Mouse (Mus musculus) hindbrain, embryonic 14.5 days (tissue): ENCODE measurements around the gene Gm8237. TPM values are rescaled to one million over a fixed set of nuclear protein-coding genes. Genes with fewer than 3 reads are reported as not detected.
A peak's percentile ranks its signal among the peaks of the same experiment; 100 is the strongest.
"Not testable (repeated sequence)": the region's sequence is repeated elsewhere in the genome, so short reads cannot be mapped to it uniquely, and the experiment has no call there.

Experiments
- ATAC-seq: fragments of 200-750 bp; cut with Nextera tagmentation; 2 replicates; pipeline ENCODE4 v1.8.0; 2017; ENCODE audit warnings: moderate number of reproducible peaks, mild to moderate bottlenecking, moderate TSS enrichment, moderate library complexity; ENCODE audit not compliant: low FRiP score
- DNase-seq: peaks from one replicate; pipeline ENCODE4 v3.0.0-alpha.2; 2015; ENCODE audit warnings: low spot score
- H3K27ac ChIP-seq: fragments of 300-500 bp; sonication (generic); 2 replicates; pipeline ENCODE4 v1.5.1; 2014; ENCODE audit warnings: mild to moderate bottlenecking, moderate library complexity
- H3K27me3 ChIP-seq: fragments of 300-500 bp; sonication (generic); 2 replicates; pipeline ENCODE4 v1.6.1; 2014; ENCODE audit warnings: mild to moderate bottlenecking, low read length, mixed read lengths; ENCODE audit not compliant: control insufficient read depth, insufficient read depth
- H3K36me3 ChIP-seq: fragments of 300-500 bp; sonication (generic); replicated peaks from 2 replicates; pipeline ENCODE4 v1.6.1; 2014; ENCODE audit not compliant: control insufficient read depth, insufficient read depth
- H3K4me1 ChIP-seq: fragments of 300-500 bp; sonication (generic); replicated peaks from 2 replicates; pipeline ENCODE4 v1.6.1; 2014; ENCODE audit warnings: antibody characterized with exemption, low read length, mixed read lengths; ENCODE audit not compliant: control insufficient read depth, insufficient read depth
- H3K4me2 ChIP-seq: fragments of 300-500 bp; sonication (generic); replicated peaks from 2 replicates; pipeline ENCODE4 v1.6.1; 2014; ENCODE audit warnings: mild to moderate bottlenecking, moderate library complexity
- H3K4me3 ChIP-seq: fragments of 300-500 bp; sonication (generic); replicated peaks from 2 replicates; pipeline ENCODE4 v1.5.1; 2014; ENCODE audit warnings: mild to moderate bottlenecking, low read length
- H3K9ac ChIP-seq: fragments of 300-500 bp; sonication (generic); 2 replicates; pipeline ENCODE4 v1.6.1; 2014
- H3K9me3 ChIP-seq: fragments of 300-500 bp; sonication (generic); 2 replicates; pipeline ENCODE4 v1.6.1; 2016; ENCODE audit warnings: low read length; ENCODE audit not compliant: control insufficient read depth
- WGBS: fragments of 180-500 bp; shearing (Covaris S2); extraction: QIAGEN DNeasy Blood & Tissue Kit; methylation state at CpG from one replicate; pipeline ENCODE4 v1.1.7; 2014; 5-methylcytosine and 5-hydroxymethylcytosine counted together
- polyA plus RNA-seq: library from polyadenylated mRNA; unstranded; fragments of >200 nt; fragmentation: Nextera tagmentation; extraction: Ambion mirVana; gene quantifications from 2 replicates; pipeline ENCODE4 v1.2.1, GENCODE M21; 2014

The Gm8237 gene
- polyA plus RNA-seq, result 1.3 and 1.5 TPM in 2 replicates

DNA sequence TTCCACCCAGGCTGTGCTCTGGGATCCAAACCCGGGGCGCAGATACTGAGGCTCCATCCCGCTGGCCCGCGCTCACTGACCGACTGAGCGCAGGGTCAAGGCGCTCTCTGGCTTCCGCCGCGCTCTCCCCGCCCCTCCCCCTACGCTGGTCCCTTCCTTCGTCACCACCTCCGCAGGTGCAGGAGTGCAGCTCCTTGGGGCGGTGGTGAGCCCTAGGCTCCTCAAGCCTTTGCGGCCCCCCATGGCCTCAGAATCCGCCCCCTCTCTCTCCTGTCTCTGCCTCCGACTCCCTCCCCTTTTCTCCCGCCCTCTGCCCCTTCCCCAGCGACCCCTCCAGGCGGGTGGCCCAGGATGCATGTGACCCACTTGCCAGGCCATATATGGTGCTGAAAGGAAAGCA lies at the start of gene Gm8237:
TSS of gene Gm8237 (minus strand) at position 142 of the 400 bp plus-strand sequence.
- not testable (repeated sequence) for H3K4me1 ChIP-seq, H3K9me3 ChIP-seq, H3K27ac ChIP-seq, H3K36me3 ChIP-seq, H3K27me3 ChIP-seq
- peak within 1 kb of the TSS; percentile 72 for H3K4me2 ChIP-seq
- peak within 1 kb of the TSS; percentile 61 for H3K9ac ChIP-seq
- DNase-seq (peak; percentile 21), ATAC-seq (peak; percentile 64; the same call in 1 of the 2 replicates)
- 2% methylated on average over 16 of the region's 22 CpGs for WGBS
- peak within 1 kb of the TSS; percentile 36 for H3K4me3 ChIP-seq

DNA sequence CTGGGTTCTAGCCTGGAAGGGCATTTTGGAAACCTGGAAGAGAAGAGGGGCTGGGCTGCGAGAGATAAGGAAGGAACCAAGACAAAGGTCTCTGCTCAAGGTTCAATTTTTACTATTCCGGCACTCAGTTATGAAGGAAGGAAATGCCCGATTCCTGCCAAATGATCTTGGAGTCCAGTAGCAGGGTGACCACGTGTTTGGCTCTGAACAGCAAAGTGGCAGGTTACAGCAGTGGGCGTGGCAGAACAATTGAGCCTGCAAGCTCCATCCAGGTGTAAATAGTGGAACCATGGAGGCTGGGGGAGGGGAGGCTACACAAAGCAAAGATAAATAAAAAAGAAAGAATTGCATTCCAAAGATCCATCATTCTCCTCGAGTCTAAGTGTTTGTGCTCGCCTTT lies 43.1 kb upstream of the Gm8237 start:
- not testable (repeated sequence) for H3K4me2 ChIP-seq, H3K4me3 ChIP-seq, H3K27me3 ChIP-seq, H3K9me3 ChIP-seq, DNase-seq, H3K9ac ChIP-seq, H3K36me3 ChIP-seq, H3K4me1 ChIP-seq, H3K27ac ChIP-seq, ATAC-seq
- 84% methylated on average over 7 of the region's 7 CpGs for WGBS

DNA sequence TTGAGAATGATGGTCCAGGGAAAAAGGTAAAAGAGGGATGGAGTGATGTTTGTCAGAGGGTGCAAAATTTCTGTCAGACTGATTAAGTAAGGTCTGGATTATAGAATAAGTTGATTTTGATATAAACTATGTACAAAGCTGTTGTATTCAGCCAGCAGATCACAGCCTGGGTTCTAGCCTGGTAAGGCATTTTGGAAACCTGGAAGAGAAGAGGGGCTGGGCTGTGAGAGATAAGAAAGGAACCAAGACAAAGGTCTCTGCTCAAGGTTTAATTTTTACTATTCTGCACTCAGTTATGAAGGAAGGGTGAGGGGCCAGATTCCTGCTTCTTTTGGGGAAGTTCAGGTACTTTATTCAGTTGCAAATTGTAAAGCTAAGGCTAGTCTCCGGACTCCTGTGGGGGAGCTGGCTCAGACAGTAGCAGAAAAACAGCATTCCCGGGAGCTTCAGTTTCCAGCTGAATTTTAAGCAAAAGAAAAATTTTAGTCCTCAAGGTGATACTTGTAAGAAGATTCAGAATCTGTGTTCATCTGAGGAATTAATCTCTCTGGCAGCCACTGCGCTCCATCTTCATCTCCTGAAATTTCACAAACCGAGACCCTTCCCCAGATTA lies 38.3 kb upstream of the Gm8237 start:
- not testable (repeated sequence) for H3K36me3 ChIP-seq, H3K4me2 ChIP-seq, H3K9me3 ChIP-seq, H3K9ac ChIP-seq, H3K4me3 ChIP-seq, H3K27ac ChIP-seq, DNase-seq, H3K4me1 ChIP-seq, ATAC-seq, H3K27me3 ChIP-seq
- WGBS, result 79% methylated on average over 4 of the region's 4 CpGs

DNA sequence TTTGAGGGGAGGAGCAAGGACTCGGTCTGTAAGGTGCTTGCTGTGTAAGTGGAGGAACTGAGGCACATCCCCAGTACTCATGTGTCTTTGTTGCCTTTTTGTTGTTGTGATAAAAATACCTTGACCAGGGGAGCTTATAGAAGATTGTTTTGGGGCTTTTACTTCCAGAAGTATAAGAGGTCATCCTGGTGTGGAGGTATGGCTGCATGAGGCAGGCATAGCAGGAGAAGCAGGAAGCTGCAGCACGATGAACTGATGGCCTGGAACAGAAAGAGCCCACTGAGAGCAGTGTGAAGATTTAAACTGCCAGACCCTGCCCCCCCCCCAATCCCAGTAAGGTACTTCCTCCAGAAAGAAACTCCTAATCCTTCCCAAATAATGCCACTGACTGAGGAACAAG lies 33.5 kb upstream of the Gm8237 start:
- DNase-seq, H3K4me1 ChIP-seq, H3K9me3 ChIP-seq, ATAC-seq, H3K27me3 ChIP-seq, H3K4me3 ChIP-seq, H3K36me3 ChIP-seq, H3K27ac ChIP-seq, H3K4me2 ChIP-seq, H3K9ac ChIP-seq: not testable (repeated sequence)
- 85% methylated on average over 2 of the region's 2 CpGs for WGBS

DNA sequence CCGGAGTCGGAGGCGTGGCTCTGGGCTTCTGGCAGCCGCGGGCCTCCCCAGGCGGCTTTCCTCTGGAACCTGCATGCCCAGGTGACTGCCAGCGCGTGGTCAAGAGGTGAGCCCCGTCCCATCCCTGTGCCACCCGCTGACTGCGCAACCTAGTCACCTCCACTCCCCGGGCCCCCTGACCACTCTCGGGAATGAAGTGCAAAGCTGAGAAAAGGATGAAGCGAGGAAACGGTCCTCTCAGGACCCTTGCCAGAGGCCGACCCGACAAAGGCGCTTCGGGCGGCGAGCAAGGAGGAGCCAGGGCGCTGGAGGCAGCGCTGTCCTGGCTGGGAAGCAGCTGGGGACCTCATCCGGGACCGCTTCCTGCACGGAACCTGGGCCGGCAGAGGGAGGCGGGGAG lies 391 bp downstream of the Gm8237 start:
- 0% methylated on average over 17 of the region's 28 CpGs for WGBS
- H3K4me2 ChIP-seq, result peak overlapping the region; percentile 72
- peak overlapping the region; percentile 61 for H3K9ac ChIP-seq
- H3K27me3 ChIP-seq, DNase-seq, H3K9me3 ChIP-seq, ATAC-seq, H3K4me1 ChIP-seq, H3K36me3 ChIP-seq, H3K27ac ChIP-seq: not testable (repeated sequence)
- peak overlapping the region; percentile 36 for H3K4me3 ChIP-seq

DNA sequence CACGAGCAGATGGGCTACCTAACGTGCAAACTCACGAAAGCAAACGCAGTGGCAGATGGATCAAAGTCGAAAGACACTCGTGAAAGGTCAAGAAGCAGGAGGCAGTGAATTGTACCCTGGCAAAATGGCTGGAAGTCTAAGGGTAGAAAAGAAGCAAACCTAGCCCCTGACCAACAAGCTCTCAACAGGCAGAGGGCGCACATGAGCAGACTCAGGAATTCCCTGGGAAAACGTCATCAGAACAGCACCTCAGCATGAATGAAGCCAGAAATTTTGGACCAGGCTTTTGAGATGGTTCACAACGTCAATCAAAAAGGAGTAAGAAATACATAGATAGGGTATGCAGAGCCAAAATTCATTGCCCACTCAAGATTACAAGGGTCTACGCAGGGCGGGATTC lies 1.0 kb downstream of the Gm8237 start:
- not testable (repeated sequence) for H3K4me3 ChIP-seq
- WGBS, result 7% methylated on average over 5 of the region's 11 CpGs
- peak overlapping the region; percentile 72; the same call in 1 of the 2 replicates for H3K4me2 ChIP-seq

DNA sequence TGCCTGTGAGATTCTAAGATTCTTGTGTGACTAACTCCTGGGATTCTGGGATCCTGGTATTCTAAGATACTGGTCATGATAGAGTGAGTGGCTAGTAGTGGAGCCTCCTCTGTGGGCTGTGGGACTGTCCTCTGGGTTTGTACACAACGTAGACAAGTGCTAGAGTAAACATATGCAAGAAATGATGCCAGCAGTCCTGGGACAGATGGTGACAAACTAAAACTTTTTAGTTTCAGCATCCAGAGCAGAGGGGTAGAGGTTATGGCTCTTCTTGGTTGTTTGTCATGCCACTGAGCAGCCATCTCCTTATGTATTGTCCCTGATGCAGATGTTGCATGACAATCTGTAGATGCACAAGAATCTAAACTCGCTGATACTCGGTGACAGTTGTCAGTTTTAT lies 24.3 kb downstream of the Gm8237 start:
- not testable (repeated sequence) for H3K4me1 ChIP-seq, H3K36me3 ChIP-seq, H3K27me3 ChIP-seq, H3K4me2 ChIP-seq, H3K9ac ChIP-seq, DNase-seq, H3K9me3 ChIP-seq, H3K27ac ChIP-seq, H3K4me3 ChIP-seq, ATAC-seq
- WGBS, result 90% methylated on average over 3 of the region's 3 CpGs

More for the DNA sequence above, 1.0 kb downstream of the Gm8237 start:
- not testable (repeated sequence) for ATAC-seq, H3K9me3 ChIP-seq, H3K9ac ChIP-seq, H3K4me1 ChIP-seq, H3K36me3 ChIP-seq, H3K27me3 ChIP-seq, H3K27ac ChIP-seq
- DNase-seq, result peak; percentile 81

DNA sequence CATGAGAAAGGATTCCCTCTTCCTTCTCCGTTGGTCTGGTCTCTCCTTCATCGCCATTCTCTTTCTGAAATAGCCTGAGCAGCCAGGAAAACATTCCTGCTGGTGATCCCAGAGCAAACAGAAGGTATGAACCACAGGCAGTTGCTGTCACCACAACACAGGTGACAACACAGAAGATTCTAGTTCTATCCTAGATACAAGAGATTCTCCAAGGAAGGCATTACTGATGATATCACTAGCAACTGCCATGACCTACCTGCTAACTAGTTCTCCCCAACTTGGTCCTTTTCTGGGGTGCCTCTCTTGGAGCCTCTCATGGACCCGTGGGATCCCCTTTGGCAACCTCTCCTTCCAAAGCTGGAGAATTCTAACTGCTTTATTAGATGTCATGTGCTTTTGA lies 50.0 kb downstream of the Gm8237 start, which contains the start of gene Gm3424:
TSS of gene Gm3424 (minus strand) at position 101 of the 400 bp plus-strand sequence.
- not testable (repeated sequence) for H3K9ac ChIP-seq, H3K4me3 ChIP-seq, ATAC-seq, H3K27ac ChIP-seq, H3K27me3 ChIP-seq, H3K9me3 ChIP-seq, H3K36me3 ChIP-seq, DNase-seq, H3K4me1 ChIP-seq, H3K4me2 ChIP-seq
- WGBS, result no CpG with 5 or more reads among the region's 3 CpGs

DNA sequence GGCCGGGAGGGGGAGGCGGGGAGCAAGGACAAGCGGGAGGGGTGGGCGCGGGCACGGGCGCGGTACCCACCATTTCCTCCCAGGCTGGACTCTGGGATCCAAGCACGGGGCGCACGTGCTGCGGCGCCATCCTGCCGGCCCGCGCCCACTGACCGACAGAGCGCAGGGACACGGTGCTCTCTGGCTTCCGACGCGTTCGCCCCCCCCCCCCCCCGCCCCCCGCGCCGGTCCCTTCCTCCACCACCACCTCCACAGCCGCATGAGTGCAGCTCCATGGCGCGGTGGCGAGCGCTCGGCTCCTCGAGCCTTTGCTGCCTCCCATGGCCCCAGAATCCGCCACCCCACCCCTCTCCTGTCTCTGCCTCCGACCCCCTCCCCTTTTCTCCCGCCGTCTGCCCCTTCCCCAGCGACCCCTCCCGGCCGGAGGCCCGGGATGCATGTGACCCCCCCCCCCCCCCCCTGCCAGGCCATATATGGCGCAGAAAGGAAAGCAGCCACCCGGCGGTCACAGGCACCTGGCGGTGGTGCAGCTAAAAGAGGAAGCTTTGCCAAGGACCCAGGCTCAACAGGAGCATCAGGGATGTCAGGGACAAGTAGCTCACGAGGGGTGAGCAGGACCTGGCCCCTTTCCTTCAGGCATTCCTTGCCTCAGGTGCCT lies 67.4 kb downstream of the Gm8237 start:
- peak; percentile 78; the same call in 1 of the 2 replicates for ATAC-seq
- no CpG with 5 or more reads among the region's 47 CpGs for whole genome bisulfite sequencing
- not testable (repeated sequence) for H3K36me3 ChIP-seq, H3K9me3 ChIP-seq, H3K4me1 ChIP-seq, H3K4me2 ChIP-seq, H3K4me3 ChIP-seq, H3K27ac ChIP-seq, DNase-seq, H3K27me3 ChIP-seq, H3K9ac ChIP-seq
